Mouse (Mus musculus): ENCODE results near the gene Lrrc4.
A peak's percentile ranks its signal among the peaks of the same experiment; 100 is the strongest.

The Lrrc4 gene

DNA sequence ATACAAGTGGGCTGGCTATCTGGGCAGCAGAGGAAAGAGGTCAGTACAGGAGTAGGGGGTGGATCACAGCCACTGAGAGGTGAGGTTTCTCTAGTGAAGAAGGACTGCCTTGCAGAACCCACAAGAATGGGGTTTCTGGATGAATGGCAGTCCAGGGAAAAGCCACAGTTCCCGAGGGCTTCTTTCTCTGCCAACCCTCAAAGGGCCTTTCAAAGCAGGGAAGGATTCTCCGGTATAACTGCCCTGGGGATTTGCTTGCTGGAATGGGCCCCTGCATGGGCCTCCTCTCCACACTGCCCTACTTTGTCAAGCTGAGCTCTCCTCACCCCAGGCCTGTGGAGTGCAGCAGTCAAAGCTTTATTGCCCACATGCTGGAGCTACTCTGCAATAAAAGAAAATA lies 22.1 kb upstream of the Lrrc4 start:
- no peak for DNase-seq

DNA sequence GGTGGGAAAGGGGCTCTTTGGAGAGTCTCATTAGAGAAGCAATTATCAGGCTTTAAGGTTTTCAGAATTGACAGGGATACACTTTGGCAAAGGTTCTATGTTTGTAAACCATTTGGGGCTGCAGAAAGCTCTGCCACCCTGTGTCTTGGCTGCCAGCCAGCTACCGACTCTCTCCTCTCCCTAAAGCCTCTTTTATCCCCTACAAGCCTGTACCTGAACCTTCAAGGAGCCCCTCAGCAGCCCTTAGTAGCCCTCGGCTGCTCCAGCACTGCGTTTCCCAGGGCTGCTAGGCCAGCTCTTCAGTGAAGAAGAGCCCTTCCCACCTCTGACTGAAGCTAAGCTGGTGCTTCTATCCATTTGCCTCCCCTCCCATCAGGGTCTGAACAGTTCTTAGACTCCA lies 21.6 kb upstream of the Lrrc4 start:
- DNase-seq: peak; percentile 47 to 49

DNA sequence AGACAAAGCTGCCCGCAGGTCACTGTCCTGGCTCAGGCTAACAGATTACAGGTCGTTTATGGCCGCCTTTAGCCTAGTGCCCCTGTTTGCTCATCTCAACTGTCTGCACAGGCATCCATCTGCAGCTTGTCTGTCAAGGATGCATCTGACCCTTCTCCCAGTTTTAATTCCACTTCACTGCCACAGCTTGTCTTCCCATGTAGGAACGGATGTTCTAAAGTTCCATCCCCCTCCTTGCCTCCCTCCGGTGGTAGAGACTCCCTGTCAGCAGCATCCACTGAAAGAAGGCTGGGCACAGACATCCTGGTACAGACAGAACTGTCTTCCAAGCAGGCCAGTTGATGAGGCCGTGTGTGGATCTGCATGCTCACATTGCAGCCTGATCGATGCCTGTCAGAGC lies 20.8 kb upstream of the Lrrc4 start:
- no peak for DNase-seq

DNA sequence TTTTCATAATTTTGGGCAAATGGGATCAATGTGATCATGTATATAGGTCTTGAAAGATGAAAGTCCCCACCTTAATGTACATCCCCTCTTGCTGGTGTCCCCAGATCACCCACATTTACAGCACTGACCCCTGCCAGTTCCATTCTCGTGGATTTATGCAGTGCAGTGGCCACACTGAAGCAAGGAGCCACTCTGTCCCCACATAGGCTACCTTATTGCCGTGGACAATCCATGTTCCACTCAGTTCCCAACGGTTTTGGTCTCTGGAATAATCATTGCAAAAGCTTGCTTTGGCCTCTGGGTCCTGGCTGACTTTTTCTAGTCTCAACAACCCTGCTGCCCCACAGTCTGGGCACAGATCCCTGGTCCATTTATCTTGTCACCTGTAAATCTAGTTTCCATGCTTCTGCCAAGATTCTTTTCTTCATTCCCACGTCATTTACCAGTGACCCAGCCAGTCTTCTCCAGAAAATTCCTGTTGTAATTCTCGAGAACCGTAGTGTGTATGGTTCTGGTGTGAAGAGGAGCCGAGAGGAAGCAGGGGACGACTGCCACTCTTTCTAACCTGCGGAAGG lies 18.9 kb upstream of the Lrrc4 start:
- no peak for DNase-seq

DNA sequence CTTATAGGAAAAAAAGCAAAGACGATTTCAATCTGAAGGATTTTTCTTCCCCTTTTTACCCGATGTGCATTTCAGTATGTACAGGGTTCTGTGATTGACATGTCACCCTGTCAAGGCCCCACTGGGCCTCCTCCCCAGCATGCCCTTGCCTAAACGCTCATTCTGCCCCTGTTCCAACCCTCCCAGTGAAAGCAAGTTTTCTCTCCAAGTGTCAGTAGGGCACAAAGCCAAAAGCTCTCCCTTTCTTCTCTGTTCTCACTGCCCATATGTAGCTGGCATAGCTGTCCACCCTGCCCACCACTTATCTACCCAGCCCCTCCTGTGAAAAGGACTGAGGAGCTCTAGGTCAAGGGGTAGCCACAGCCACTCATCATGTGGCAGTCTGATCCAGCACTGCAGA lies 17.8 kb upstream of the Lrrc4 start:
- DNase-seq: no peak

DNA sequence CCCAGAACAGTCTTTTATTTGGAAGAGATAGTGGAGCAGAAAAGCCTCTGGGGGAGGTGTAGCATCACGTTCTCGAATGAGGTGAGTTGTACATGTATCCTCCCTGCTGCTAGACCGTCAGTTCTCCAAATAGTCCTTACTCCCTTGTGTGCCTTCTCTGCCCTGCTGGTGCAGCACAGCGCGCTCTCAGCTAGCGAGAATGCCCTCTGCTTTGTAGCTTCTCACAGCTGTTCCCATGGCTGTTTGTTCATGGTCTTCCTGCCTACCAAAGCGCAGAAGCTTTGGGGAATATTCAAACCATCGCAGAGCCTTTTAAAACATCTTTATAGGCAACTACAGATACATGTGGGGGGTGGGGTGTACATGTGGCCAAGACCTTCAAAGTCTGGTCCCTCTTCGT lies 17.3 kb upstream of the Lrrc4 start:
- DNase-seq: no peak

DNA sequence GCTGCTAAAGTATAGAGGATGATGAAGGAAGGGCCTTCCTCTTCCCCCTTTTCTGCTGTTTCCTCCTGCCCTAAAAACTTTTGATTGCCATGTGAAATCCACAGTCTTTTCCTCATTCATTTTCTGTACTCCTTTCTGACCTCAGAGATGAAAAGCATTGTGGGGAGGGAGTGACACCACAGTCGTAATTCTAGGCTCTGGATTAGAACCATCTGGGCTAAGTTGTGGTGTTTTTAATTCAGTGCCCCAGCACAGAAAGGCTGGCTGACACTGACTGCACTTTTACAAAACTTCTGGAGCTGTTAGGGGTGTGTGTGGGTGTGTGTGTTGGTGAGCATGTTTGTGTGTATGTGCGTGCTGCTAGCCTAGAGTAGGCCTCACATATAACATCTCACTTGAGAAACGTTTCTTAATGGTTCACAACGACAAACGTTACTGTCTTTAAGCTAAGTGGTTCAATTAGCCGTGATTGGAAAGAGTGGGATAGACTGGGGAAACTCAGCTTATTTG lies 16.8 kb upstream of the Lrrc4 start:
- DNase-seq: no peak

DNA sequence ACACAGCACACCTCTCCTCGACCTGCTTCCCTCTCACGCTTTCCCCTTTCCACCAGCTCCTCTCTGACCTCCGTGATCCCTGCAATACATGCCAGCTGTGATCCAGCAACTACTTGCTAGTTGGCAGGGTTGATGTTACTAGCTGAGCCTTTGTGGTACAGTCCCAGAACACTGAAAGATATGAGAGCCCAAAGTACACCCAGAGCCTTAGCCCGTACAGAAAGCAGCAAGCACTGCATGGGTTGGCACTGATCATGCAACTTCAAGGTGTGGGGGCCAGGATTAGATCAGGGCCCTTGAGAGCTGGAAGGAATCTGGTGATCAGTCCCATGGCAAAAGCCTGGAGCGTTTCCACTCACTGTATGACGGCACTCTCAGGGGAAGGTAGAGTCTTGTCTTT lies 16.1 kb upstream of the Lrrc4 start:
- DNase-seq: no peak

DNA sequence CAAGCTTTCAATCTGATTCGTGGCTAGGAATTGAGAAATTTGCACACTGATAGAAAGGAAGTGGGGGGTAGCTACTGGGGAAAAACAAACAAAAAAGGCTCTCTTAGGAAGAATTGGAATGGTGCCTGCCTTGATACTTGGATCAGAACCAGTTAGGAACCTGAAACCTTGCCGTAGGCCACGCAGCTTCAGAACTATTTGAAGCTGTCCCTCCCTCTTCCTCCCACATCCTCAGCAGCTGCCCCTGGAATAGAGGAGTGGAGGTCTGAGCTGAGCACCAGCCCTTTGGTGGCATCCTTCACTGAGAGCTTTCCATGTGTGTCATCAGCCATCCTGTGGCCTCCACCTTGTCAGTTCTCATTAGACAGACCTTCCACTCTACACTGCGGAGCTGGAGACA lies 14.1 kb upstream of the Lrrc4 start:
- no peak for DNase-seq

DNA sequence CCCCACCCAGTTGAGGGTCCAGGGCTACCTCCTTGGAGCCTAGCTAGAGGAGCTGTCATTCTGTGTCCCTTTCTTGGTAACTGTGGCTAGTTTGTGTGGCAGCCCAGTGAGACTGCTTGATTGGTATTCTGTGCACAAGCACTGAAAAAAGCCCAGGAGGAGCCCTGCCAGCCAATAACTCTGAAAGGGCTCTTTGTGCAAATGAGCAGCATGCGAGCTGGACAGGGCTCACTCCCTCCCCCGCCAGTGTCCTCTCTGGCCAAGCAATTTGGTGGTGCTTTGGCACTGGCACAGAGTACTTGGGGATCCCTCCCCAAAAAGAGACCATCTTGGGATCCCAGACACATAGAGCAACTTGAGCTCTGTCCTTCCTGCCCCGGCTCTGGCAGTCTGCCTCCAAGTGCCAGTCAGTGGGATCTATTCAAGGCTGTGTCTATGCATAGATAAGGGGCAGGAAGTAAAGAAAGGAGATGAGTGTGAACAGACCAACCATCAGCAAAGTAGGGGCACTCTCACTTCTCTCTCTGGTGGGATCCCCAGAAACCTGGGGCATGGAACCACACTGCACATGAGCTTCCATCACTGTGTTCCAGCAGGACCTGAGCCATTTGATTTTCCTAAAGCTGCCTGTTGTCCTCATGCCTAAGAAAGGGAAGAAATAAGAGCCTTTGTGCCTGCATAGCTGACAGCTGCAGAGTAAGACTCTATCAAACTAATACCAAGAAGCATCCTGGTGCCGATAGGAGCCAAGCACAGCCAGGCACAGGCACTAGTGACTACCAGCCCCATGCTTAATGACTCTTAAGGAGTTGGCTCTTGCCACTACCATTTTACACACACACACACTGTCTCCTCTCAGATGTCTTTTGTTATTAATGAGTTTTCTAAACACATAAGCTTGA lies 11.1 kb upstream of the Lrrc4 start:
- DNase-seq: peak in 1 of 2 experiments; percentile 47

DNA sequence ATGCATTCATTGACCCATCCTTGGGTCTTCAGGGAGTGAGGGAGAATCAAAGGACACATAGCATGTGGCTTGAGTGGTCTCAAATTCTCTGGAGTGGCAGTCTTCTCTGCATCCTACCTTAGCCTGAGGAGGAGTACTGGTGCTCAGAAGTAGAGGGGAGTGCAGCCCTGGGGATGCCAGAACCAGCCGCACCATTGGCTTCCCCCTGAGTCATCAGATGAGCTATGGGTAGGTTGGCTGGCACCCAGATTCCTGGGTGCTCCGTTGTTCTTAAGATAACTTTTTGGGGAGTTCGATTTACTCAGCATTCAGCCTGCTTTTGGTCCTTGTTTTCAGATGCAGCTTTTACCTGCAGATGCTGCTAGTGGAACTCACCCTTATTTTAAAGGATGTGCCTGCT lies 10.0 kb upstream of the Lrrc4 start:
- no peak for DNase-seq

DNA sequence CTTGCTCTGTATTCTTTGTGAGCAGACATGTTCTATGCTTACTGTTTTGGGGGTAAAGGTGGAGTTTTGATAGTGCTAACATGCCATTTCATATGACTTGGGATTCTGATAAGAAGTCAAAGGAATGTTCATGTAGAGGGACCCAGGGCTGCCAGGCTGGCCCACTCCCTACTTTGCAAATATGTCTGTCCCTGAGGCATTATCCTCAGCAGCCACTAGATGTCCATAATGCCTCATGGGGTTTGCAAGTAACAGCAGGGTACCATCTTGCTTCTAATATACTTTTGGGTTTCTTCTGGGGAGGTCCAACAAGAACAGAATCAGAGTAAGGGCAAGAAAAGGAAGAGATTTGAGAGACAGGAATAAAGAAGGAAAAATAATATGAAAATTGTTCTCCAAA lies 5.1 kb upstream of the Lrrc4 start:
- peak in 1 of 2 experiments; percentile 20 for DNase-seq

DNA sequence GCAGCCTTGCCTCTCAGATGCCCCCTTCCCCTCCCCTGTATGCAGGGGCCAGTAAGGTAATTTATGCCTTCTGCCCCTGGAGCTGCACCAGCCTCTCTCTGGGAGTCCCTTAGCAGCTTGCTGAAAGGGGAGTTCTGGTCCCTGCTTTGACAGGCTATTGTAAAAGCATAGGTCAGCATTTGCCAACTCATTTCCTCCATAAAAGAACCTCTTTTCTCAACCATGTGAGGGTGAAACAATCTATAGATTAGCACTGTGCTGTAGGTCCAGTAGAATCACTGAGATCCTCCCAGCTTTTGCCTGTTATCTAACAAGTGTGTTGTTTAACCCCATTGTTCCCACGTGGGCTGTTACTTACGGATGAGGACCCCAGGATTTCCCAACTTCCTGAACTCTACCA lies 2.5 kb upstream of the Lrrc4 start:
- DNase-seq: peak in 1 of 2 experiments; percentile 36

DNA sequence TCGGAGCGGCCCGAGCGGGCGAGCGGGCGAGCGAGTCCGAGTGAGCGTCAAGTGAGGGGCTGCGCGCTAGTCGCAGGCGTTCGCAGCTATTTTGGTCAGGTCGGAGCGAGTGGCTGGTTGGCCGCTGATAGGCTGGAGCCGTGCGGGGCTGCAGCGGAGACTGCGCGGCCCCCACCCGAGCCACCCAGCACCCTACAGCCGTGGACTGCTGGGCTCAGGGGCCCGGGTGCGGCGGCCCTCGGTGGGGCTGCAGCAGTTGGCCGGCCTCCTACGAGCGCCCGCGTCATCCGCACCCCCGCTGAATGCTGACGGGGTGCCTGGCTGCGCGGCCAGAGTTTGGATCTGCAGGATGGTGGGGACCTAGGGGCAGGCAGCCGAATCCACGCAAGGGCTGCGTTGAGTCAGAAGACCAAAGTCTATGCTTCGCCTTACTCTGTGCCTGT lies 1.9 kb upstream of the Lrrc4 start:
- peak; percentile 77 to 80 for DNase-seq

DNA sequence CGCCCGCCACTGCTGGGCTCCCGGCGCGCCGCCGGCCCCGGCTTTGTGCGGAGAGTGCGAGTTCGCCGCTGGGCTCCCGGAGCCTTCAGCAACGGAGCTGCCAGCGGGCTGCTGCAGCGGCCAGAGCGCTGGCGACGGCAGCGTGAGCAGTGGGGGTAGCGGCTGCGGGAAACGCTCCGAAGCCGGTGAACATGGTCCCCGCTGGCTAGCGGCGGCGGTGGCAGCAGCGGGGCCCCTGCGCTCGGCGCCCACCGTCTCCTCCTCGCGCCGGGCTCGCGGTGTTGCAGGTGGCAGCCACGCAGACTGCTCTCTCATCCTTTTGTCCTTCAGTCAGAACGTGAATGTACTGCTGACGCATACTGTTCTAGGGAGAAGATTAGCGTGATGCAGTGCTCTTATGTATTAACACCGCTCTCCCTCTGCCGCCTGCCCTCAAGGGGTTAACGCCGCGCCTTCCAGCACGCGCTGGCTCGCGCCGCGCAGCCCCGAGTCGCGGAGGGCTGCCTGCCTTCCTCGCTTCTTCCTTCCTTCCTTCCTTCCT lies 1.3 kb upstream of the Lrrc4 start:
- peak; percentile 70 to 75 for DNase-seq

DNA sequence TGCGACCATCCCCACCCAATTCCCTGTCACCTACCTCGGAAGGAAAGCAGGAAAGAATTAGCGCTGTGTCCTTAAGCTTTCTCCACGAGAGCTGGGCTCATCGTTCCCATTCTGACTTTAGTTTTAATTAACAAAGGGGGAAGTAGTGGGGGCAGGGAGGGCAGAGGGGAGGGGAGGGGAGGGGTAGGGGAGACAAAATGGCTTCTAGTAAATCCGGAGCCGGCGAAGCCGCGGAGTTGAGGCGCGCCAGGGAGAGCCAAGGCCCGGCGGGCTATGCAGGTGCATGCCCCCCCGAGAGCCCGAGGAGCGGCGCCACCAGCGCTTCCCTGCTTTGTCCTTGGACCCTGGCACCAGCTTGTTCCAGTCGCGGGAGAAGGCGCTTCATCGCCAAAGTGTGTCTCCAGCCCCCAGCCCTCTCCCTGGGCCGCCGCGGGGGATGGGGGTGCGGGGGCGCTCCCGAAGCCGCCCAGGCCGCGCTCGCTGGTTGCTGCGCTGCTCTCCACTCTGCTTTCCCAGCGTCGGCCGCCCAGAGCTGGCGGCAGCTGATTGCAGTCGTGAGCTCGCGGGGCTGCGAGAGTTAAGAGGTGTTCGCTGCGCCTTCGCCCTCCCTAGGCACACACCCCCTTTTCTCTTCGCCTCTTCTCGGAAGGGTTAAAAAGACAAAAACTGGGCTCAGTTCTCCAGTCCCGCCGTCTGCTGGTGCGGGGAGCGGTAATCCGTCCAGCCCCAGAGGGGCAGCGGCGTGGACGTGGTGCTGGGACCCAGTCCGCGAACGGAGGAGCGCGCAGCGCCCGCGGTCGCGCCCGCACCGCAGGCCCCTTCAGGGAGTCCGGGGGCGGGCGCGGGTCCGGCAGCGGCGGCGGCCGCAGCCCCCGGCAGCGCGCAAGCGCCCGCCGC lies 555 bp upstream of the Lrrc4 start:
- DNase-seq: peak; percentile 71 to 73

DNA sequence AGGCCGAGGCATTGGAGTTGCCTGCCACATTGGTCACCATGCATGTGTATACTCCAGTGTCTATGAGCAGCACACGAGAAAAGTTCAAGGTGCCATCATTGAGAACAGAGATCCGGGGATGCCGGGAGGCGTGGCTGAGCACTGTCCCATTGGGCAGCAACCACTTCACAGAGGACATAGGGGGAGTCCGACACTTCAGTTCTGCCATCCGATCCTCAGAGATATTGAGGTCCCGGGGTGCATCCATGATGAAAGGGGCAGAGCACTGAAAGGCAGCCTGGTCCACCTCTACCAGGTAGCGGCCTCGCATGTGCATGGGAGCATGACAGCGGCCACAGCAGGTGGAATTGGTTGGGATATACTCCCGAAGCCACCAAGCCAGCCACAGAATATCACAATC lies 1.2 kb downstream of the Lrrc4 start:
- DNase-seq: peak; percentile 67 to 73

DNA sequence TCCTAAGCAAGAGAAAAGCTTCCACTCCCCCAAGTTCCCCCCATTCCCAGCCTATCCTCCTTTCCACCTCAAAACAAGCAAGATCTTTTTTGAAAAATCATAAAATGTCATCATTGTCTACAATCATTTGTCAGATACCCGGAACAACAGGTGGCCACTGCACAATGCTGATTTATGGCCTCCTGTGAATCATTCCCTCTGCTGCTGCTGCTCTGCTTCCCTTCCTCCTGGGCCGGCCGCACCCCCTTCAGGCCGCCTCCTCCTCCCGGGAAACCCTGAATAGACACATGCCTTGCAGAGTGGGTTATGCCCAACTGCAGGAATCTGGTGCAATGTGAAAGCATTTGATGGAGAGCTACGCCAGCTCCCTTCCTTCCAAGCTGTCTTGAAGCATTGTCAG lies 3.0 kb downstream of the Lrrc4 start:
- peak; percentile 71 to 79 for DNase-seq

DNA sequence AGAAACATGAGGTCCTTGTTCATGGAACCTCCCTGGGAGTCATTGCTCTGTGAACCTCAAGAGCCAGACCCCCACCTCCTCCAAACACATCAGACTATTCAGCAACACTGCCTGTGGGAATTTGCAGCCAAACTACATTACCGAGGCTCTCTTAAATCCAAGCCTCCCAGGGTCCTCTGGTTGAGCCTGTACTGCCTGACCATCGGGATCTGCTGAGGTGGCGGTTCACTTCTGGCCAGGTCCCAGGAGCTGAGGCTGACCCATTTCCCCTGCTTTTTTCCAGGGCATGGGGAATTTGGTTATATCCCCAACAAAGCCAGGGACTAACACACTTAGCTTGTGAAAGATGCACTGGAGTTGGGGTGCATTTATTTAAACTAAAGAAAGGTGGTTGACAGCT lies 4.0 kb downstream of the Lrrc4 start:
- DNase-seq: peak; percentile 58 to 61

DNA sequence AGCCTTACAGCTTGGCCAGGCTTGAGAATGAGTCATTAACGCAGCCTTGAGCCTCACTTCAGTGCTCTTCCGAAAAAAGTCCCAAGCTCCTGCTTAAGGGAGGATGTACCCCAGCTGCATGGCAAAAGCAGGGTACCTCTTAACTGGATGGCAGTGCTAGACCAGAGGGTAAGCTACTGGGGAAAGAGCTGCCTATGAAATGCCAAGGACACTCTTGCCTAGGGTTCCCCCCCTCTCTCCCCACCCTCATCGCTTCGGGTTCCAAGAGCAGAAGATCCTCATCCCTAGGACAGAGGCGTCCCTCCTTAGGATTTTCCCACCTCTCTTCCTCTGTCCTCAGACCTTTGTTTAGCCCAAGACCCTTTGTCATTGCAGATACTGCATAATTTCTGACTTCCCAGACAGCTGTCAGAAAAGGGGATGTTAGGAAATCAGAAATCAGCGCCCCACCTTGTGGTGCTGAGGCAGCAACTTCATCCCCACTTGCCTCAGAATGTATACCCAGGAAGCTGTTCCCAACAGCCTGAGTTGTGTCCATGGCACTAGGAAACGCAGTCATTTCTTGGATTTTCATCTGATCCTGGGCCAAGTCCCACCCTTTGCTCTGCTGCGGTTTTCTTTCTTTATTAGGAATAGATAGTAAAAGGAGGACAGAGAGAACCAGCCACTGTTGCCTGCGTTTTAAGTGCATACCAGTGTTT lies 4.7 kb downstream of the Lrrc4 start:
- no peak for DNase-seq

DNA sequence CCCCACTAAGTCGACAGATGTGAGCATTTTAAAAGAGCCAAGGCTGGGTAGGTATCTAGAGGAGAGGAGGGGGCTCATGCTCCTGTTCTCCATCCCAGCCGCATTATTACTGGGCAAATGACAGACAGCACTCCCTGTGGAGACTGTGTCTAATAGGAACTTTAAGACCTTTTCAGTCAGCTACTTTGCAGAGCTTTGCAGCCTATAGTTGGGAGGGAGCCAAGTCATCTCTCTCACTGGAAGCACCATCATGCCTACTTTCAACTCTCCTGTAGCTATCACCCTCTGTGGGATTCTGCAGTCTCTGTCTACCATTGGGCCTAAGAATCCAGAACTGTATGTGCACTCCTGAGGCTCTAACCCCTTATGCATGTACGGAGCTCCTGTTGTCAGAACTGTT lies 5.7 kb downstream of the Lrrc4 start:
- no peak for DNase-seq

DNA sequence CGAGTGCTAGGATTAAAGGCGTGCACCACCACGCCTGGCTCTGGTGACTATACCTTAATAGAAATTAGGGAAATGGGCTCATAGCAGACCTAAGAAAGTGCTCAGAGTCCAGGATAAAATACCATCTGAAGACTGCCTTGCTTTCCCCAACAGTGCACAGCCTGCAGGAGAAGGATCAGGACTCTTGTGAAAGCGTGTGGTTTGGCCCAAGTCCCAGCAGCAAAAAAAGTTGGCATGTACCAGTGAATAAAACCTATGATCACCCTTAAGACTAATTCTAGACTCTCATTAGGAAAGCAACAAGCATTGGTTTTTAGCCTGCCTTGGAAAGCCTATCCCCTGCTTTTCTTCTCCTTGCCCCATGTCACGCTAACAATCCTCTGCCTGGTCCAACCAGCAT lies 7.7 kb downstream of the Lrrc4 start:
- DNase-seq: no peak

Data from cerebellum, adult 18-20 months (tissue).